Mouse (Mus musculus) stomach, embryonic 14.5 days (tissue): ENCODE results near the gene Hoxc6. TPM values are rescaled to one million over a fixed set of nuclear protein-coding genes. Genes with fewer than 3 reads are reported as not detected.

Experiments
- ATAC-seq: fragments of 200-750 bp; cut with Nextera tagmentation; 2 replicates; pipeline ENCODE4 v1.8.0; 2017; ENCODE audit warnings: low read depth, moderate TSS enrichment; ENCODE audit not compliant: insufficient number of reproducible peaks, insufficient read depth, low FRiP score
- H3K27ac ChIP-seq: fragments of 300-500 bp; sonication (generic); 2 replicates; pipeline ENCODE4 v1.5.1; 2014; ENCODE audit warnings: mild to moderate bottlenecking, low read length, moderate library complexity, mixed read lengths
- H3K27me3 ChIP-seq: fragments of 300-500 bp; sonication (generic); 2 replicates; pipeline ENCODE4 v1.6.1; 2014; ENCODE audit warnings: low read length, control low read depth, mixed read lengths; ENCODE audit not compliant: control insufficient read depth, insufficient read depth
- H3K36me3 ChIP-seq: fragments of 300-500 bp; sonication (generic); 2 replicates; pipeline ENCODE4 v1.6.1; 2014; ENCODE audit warnings: mild to moderate bottlenecking, control low read depth, low read length, moderate library complexity, mixed read lengths; ENCODE audit not compliant: control insufficient read depth, insufficient read depth
- H3K4me1 ChIP-seq: fragments of 300-500 bp; sonication (generic); 2 replicates; pipeline ENCODE4 v1.6.1; 2014; ENCODE audit warnings: low read length, control low read depth, mixed read lengths; ENCODE audit not compliant: control insufficient read depth, insufficient read depth
- H3K4me2 ChIP-seq: fragments of 300-500 bp; sonication (generic); replicated peaks from 2 replicates; pipeline ENCODE4 v1.6.1; 2014; ENCODE audit warnings: low read depth, low read length, control low read depth
- H3K4me3 ChIP-seq: fragments of 300-500 bp; sonication (generic); 2 replicates; pipeline ENCODE4 v1.5.1; 2014; ENCODE audit warnings: low read depth, low read length, control low read depth
- H3K9ac ChIP-seq: fragments of 300-500 bp; sonication (generic); replicated peaks from 2 replicates; pipeline ENCODE4 v1.6.1; 2014; ENCODE audit warnings: low read depth, mild to moderate bottlenecking, control low read depth, low read length, moderate library complexity, mixed read lengths
- H3K9me3 ChIP-seq: fragments of 300-500 bp; sonication (generic); 2 replicates; pipeline ENCODE4 v1.6.1; 2016; ENCODE audit warnings: low read depth, low read length, control low read depth; ENCODE audit not compliant: control insufficient read depth
- WGBS: fragments of 180-500 bp; shearing (Covaris S2); extraction: QIAGEN DNeasy Blood & Tissue Kit; methylation state at CpG from one replicate; pipeline ENCODE4 v1.1.7; 2014; 5-methylcytosine and 5-hydroxymethylcytosine counted together
- polyA plus RNA-seq: library from polyadenylated mRNA; unstranded; fragments of >200 nt; fragmentation: Nextera tagmentation; extraction: Ambion mirVana; gene quantifications from 2 replicates; pipeline ENCODE4 v1.2.1, GENCODE M21; 2014

Hoxc6 gene
- polyA plus RNA-seq, 1 experiment from 2014 or later = 4.8 TPM

DNA sequence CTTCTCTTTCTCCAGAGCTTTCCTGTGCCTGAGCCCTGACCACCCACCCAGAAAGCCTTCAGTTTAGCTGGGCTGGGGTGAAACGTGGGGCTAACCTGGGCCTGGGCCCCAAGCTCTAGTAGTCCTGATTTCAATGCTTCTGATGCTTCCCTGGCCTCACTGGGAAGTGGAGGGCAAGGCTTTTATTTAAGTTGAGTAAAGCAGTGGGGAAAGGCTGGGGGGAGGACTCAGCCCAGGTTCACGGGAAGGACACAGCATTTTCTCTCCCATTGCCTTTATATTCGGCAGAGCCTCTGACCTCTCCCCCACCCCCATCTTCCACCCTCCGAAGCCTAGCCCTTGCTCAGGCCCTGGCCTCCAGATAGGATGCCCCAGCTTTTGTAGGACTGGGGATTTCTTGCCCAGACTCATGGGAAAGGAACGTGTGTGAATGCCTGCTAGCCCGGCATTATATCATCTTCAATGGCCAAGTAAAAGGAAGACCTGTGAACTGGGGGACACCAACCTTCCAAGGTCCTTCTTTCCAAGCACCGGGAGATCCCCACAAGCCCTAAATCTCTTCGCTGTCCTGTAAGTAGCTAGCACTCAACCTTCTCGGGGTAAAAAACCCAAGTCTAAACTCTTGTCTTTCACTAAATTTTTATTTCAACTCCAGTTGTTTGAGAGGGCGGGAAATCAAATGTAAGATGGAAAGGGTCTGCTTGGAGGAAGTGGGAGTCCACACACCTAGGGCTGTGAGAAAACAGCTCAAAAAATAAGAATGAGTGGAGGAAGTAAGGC, 40.8 kb downstream of the Hoxc6 start:
- H3K4me2 ChIP-seq = peak overlapping the region; percentile 76
- no peaks in the 10 kb centered on the region for H3K36me3 ChIP-seq
- no peak overlapping the region for H3K9ac ChIP-seq
- peak overlapping the region; percentile 3; the same call in 1 of the 2 replicates for H3K4me3 ChIP-seq
- no peaks in the 10 kb centered on the region for H3K27me3 ChIP-seq
- H3K4me1 ChIP-seq = peaks cover 49% of the 10 kb centered on the region
- WGBS = 14% methylated on average over 10 of the region's 10 CpGs
- H3K9me3 ChIP-seq = no peaks in the 10 kb centered on the region
- ATAC-seq = no peak
- H3K27ac ChIP-seq = peak overlapping the region; percentile 81

DNA sequence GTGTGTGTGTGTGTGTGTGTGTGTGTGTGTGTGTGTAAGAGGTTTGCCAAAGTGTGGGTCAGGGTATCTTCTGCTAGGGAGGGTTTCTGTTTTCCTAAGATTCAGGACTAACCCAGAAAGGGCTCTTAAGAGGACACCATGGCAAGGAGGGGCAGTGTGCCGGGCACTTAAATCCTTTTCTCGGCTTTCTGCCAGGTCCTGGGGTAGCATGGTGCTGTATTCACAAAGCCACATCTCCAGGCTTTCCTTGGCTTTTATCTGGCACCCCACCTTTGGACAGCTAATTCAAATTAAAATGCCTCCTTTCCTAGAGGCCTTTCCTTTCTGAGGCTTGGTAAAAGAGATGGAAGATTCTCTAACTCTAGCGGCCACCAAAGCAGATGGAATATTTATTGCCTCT, 41.6 kb downstream of the Hoxc6 start:
- Histone ChIP-seq H3K27ac (peak overlapping the region; percentile 81), H3K9ac (no peak overlapping the region), H3K36me3 (no peaks in the 10 kb centered on the region), H3K4me2 (peak overlapping the region; percentile 76; the same call in 1 of the 2 replicates), H3K27me3 (no peaks in the 10 kb centered on the region), H3K9me3 (no peaks in the 10 kb centered on the region), H3K4me3 (no peak overlapping the region), H3K4me1 (peaks cover 45% of the 10 kb centered on the region)
- 16% methylated on average over 3 of the region's 3 CpGs for WGBS
- no peak for ATAC-seq

- peaks cover 45% of the 10 kb centered on the region for H3K4me1 ChIP-seq
- WGBS = 26% methylated on average over 12 of the region's 12 CpGs
- no peaks in the 10 kb centered on the region for H3K9me3 ChIP-seq
- H3K4me2 ChIP-seq = peak overlapping the region; percentile 37
- H3K27ac ChIP-seq = peak overlapping the region; percentile 70
- no peaks in the 10 kb centered on the region for H3K36me3 ChIP-seq
- H3K27me3 ChIP-seq = no peaks in the 10 kb centered on the region
- ATAC-seq = no peak
- H3K9ac ChIP-seq = 0 out of 2 replicates have a peak overlapping the region, but pooled peaks have one; percentile 15
- peak overlapping the region; percentile 0 for H3K4me3 ChIP-seq
Observed at GRCm38 (mm10) chr15:103040601-103041000, 42.5 kb downstream of the Hoxc6 start.

GRCm38 (mm10) chr15:103041613-103042012, 43.6 kb downstream of the Hoxc6 start:
- no peaks in the 10 kb centered on the region for H3K9me3 ChIP-seq
- no peak overlapping the region for H3K4me3 ChIP-seq
- H3K27ac ChIP-seq = peak overlapping the region; percentile 62; the same call in 1 of the 2 replicates
- peak overlapping the region; percentile 37; the same call in 1 of the 2 replicates for H3K4me2 ChIP-seq
- H3K36me3 ChIP-seq = no peaks in the 10 kb centered on the region
- H3K4me1 ChIP-seq = peaks cover 44% of the 10 kb centered on the region
- WGBS = 32% methylated on average over 5 of the region's 5 CpGs
- H3K27me3 ChIP-seq = no peaks in the 10 kb centered on the region
- ATAC-seq = no peak
- H3K9ac ChIP-seq = no peak overlapping the region

DNA sequence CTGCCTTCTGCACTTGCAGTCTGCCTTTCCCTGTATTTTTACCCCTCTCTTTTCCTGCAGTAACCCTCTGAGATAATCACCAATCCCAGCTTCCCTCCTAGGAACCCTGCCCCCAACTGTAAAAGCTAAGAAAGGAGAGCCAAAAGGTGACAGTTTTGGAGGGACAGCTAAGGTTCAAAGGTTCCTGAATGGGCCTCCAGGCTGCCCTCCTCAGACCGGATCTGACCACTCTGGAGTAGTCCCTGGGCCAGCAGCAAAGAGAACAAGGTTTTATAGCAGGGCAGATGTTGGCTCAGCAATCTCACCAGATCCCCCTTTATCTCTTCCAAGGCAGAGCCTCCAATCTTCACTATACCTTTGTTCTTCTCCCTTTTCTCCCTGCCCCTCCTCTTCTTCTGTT, 44.2 kb downstream of the Hoxc6 start:
- no peak for ATAC-seq
- no peak overlapping the region for H3K4me2 ChIP-seq
- H3K27ac ChIP-seq = peak overlapping the region; percentile 62; the same call in 1 of the 2 replicates
- H3K36me3 ChIP-seq = no peaks in the 10 kb centered on the region
- H3K4me3 ChIP-seq = no peak overlapping the region
- WGBS = 17% methylated on average over 1 of the region's 1 CpGs
- H3K9me3 ChIP-seq = no peaks in the 10 kb centered on the region
- no peaks in the 10 kb centered on the region for H3K27me3 ChIP-seq
- peaks cover 40% of the 10 kb centered on the region for H3K4me1 ChIP-seq
- H3K9ac ChIP-seq = no peak overlapping the region

DNA sequence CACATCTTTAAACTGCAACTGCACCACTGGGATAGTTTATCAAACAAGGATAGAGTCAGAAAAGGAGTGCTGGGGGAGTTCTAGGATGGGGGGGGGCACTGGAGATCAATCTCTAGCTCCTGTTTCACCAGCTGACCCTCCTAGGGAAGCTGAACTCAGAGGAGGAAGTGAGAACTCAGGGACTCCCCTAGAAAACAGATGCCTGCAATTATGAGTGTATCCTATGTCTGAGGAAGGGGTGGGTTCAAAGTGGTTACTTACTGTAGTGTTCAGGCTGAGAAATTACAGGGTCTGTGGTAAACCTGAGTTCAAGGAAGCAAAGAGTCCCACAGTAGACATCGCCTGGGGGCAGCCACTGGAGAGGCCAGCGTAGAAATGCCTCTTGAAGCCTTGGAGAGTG, 53.6 kb downstream of the Hoxc6 start:
- H3K27ac ChIP-seq = no peak overlapping the region
- H3K9ac ChIP-seq = no peak overlapping the region
- no peaks in the 10 kb centered on the region for H3K27me3 ChIP-seq
- H3K36me3 ChIP-seq = no peaks in the 10 kb centered on the region
- H3K4me2 ChIP-seq = no peak overlapping the region
- peaks cover 10% of the 10 kb centered on the region; the same call in 1 of the 2 replicates for H3K4me1 ChIP-seq
- no peak for ATAC-seq
- H3K9me3 ChIP-seq = no peaks in the 10 kb centered on the region
- no peak overlapping the region for H3K4me3 ChIP-seq
- 70% methylated on average over 2 of the region's 2 CpGs for WGBS

- Histone ChIP-seq H3K36me3 (no peaks in the 10 kb centered on the region), H3K9me3 (no peaks in the 10 kb centered on the region), H3K9ac (no peak overlapping the region), H3K27me3 (no peaks in the 10 kb centered on the region), H3K4me2 (no peak overlapping the region), H3K27ac (no peak overlapping the region), H3K4me3 (no peak overlapping the region), H3K4me1 (peaks cover 18% of the 10 kb centered on the region; the same call in 1 of the 2 replicates)
- ATAC-seq = no peak
Observed at GRCm38 (mm10) chr15:103053210-103053609, 55.2 kb downstream of the Hoxc6 start.

DNA sequence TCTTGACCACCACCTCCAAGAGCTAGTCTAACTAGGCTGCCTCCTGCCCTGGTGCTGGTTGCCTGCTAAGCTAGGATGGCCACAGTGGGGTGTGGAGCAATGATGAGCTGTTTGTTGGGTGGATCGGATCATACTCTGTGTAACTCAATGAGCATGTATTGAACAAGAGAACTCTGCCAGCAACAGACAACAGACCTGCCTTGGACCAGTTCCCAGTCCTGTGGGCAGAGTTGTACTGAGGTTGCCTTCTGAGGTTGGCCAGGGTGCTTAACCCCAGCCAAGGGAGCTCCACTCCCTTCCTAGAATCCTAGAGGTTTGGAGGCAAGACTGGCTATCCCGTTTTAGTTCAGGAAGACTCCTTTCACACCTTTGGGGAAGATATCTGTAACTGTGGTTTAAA, 58.3 kb downstream of the Hoxc6 start:
- no peak overlapping the region for H3K27ac ChIP-seq
- no peak overlapping the region for H3K9ac ChIP-seq
- no peak for ATAC-seq
- 0 out of 2 replicates have a peak overlapping the region, but pooled peaks have one; percentile 22 for H3K4me2 ChIP-seq
- no peaks in the 10 kb centered on the region for H3K9me3 ChIP-seq
- no peak overlapping the region for H3K4me3 ChIP-seq
- no peaks in the 10 kb centered on the region for H3K36me3 ChIP-seq
- H3K4me1 ChIP-seq = peaks cover 23% of the 10 kb centered on the region; the same call in 1 of the 2 replicates
- WGBS = 59% methylated on average over 2 of the region's 2 CpGs
- no peaks in the 10 kb centered on the region for H3K27me3 ChIP-seq
